Mouse (Mus musculus): ENCODE data around the gene Tmem242. TPM values are rescaled to one million over a fixed set of nuclear protein-coding genes. Genes with fewer than 3 reads are reported as not detected.
A peak's percentile ranks its signal among the peaks of the same experiment; 100 is the strongest.

Tmem242 gene
- total RNA-seq, 2 experiments from 2014 or later: 116 to 122 TPM

DNA sequence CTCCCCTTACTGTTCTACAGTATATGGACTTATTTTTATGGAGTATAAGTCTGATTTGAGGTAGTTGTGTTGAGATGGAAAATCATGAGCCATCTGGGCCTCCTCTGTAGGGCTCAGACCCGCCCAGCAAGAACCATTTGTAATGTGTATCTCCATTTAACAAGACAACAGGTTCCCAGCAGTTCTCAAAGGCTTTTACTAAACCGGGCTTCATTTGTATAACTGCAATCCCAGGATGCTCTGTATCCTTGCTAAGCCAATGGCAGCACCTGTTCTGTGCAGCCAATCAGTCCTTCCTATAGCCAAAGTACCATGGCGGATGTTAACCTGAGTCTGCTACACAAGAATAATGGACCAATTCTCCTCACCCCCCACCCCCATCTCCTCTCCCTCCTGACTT, 23.5 kb downstream of the Tmem242 start:
- no peak for DNase-seq

DNA sequence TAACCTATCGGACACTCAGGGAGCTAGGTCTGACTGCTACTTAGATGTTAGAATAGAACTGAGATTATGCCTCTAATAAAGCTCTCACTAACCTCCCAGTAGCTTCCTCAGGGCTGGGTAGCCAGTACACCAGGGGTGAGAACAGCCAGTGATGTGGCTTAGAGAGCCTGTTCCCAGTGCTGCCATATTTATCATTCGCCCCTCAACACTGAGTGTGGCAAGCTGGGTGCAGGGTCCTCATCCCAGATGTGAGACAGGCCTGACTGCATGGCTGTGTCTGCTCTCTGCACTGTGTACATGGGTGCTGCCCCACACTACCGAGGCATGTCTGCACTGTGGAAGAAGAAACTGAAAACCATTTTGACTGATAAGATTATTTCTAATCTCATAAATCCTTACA, 26.0 kb downstream of the Tmem242 start:
- DNase-seq: no peak

DNA sequence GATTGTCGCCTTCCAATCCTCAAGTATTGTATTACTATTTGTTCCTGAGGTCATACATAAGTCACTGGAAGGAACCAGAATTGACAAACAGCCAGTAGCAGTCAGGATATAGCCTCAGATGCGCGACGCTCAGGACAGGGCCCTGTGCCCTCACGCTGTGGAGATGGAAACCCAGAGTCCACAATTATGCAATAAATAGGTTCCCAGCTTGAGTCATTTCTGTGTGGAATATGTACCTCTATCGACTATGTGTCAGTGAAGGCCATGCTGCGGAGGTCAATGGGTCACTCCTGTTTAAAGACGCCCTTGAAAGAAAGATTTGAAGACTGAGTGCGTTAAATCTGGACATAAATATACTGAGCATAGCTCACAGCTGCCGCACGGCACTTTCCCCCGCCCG, 26.7 kb downstream of the Tmem242 start:
- DNase-seq: no peak

DNA sequence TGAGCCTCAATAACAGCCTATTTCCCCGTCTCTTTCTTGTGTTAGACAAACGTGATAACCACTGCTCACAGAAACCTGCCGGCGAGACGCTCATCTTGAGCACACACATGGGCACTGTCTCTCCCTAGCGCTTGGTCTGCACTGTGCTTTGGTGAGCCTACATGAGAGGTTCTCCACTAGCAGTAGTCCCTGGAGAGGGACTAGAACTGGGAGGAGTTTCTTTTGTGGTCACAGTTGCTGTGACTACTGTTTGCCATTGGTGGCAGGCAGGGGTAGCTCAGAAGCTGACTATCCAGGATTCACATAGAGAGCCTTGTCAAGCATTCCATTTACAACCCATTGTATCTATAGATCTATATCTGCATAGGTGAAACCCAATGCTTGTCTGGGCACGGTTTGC, 27.3 kb downstream of the Tmem242 start:
- DNase-seq: no peak

DNA sequence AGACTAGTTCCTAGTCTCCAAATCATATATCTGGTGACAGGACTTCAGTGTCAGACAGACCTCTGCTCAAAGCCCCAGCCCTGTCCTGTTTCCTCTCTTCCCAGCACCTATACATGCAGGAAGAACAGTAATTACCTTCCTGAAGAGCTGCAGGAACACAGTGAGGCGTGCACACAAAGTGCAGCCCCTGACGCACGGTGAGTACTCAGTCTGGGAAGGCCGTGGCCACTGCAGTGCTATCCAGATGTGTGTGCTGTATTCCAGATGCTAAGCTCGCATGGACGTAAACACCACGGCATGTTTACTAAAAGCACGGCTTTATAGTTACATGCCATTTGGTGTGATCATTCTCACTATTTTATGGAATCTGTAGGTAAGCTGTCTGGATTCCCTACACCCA, 27.8 kb downstream of the Tmem242 start:
- DNase-seq: no peak

DNA sequence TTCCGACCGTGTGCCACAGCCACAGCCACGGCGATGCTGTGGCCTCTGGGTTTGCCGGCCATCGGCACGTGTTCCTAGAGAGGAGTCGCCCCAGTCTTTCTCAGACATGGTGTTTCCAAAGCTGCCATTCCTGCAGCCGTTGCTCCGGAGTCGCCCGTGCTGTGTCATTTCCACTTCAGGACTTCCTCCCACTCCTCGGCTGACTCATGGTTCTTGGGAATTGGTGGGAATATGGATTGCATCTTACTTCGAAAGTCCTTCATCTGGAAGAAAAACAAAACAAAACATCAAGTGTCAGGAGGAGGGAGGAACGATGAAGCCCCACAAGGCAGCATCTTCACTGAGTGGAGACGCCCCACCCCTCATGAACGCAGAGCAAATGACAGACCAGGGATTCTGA, 28.9 kb downstream of the Tmem242 start:
- DNase-seq: no peak

DNA sequence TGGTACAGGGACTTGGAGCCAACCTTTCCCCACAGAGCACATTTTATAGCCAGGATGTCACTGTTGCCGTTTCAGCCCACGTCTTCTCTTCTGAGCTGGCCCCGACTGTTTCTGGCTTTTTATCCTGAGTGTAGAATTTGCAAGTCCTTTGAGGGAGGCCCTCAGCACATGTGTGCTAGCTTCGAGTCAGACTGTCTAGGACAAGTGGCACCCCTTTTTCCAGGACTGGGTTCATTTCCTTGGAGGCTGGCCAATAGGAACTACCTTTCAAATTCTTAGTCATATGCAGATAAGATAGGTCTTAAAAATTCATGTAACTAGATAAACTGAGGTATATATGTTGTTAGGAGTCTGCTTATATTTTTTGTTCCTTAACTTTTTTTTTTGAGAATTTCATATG, 29.7 kb downstream of the Tmem242 start:
- DNase-seq: no peak

DNA sequence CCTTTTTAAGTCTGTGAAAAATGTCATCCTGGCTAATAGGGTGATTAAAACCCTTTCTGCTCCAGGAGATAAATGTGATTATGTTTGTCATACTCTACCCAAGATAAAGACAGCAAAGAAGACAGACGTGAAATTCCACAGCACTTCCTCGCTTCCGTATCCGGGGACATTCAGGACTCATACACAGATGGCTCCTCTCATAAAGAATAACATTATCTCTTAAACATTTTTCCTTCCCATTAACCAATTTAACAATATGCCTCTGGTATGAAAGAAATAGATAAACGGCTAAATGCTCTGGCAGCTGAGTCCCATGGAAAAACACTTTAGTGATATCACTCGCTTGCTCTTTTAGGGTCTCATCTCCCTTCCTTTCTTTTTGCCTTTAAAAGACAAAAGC, 33.0 kb downstream of the Tmem242 start:
- no peak for DNase-seq

DNA sequence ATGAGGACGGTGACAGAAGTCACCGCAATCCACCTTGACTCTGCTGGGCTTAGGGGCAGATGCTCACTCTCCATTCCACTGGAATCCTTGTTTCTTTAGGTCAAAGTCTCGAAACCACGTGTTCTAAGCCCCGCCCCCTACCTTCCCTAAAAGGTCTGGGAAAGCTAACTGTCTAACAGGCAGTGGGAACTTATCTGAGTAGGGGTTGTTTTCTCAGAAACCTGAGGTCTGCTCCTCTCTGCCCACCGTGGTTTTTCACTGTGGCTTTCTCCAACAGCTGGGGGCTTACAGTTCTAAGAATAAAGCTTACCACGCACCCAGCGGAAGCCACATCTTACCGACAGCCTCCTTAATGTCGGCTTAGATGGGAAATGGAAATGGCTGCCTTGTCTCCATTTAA, 33.5 kb downstream of the Tmem242 start:
- no peak for DNase-seq

DNA sequence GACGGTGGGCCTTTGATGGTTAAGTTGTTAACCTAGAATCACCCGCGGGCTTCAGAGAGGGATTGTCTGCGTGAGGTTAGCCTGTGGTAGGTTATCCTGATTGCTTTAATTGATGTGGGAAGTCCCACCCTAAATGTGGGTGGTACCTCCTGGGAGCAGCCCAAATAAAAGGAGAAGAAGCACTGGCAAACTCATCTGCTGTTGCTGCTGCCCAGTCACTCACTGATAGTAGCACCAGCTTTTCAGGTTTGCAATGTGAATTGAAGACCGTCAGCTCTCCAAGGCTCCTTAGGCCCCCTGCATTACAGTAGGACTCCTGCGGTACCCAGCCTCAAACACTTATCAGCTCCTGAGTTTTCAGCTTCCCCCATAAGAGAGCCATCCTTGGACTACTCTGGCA, 36.2 kb downstream of the Tmem242 start:
- no peak for DNase-seq

DNA sequence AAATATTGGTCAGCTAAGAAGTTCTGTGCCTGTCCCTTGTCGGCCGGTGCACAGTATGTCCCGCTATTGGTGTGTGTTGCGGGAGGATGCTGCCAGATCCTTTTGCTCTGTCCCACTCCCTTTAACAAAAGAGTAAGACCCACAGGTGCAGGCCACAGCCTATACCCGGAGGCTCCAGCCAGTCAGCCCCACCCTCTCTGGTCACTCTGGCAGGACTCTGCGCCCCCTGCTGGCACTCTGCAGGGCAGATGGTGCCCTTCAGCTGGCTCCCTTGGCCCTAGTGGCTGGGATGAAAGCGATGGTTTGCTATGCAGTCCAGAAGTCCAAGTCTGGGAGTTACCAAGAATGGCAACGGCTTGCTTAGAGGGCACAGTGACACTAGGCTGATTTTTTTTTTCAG, 37.4 kb downstream of the Tmem242 start:
- peak; percentile 92 to 93 for DNase-seq

DNA sequence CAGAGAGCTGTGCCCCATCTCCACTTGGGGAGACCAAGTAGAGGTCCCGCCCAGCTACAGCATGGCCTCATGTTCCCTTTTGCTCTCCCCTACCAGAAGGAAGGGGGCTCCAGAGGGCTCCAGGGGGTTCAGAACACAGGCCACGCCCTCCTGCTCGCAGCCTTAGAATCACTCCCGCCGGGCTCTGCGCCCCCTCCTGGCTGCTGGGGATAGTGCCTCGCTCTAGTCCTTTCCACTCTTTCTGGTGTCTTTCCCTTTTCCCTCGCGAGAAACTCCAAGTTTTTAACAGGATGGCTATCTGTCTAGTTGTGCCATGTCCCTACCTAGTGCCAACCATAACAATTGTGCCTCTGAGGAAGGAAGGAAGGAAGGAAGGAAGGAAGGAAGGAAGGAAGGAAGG, 38.0 kb downstream of the Tmem242 start:
- peak; percentile 75 to 86 for DNase-seq

DNA sequence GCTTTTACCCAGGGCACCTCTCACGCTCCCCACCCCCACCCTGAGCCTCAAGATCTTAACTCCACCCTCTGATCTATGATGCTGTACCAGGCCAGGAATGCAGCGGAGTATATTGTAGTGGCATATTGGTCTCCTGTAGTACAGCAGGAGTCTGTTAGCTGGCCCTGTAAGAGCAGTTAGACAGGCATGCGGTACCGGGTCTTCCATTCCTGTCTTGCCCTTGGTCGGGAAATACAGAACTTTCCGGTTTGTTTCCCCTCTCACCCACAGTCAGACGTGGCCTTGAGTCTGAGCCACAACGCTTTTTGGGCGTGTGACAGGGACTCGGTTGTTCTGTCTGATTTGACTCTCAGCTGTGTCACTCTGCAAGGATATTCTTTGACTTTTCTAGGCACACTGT, 38.8 kb downstream of the Tmem242 start:
- DNase-seq: no peak

DNA sequence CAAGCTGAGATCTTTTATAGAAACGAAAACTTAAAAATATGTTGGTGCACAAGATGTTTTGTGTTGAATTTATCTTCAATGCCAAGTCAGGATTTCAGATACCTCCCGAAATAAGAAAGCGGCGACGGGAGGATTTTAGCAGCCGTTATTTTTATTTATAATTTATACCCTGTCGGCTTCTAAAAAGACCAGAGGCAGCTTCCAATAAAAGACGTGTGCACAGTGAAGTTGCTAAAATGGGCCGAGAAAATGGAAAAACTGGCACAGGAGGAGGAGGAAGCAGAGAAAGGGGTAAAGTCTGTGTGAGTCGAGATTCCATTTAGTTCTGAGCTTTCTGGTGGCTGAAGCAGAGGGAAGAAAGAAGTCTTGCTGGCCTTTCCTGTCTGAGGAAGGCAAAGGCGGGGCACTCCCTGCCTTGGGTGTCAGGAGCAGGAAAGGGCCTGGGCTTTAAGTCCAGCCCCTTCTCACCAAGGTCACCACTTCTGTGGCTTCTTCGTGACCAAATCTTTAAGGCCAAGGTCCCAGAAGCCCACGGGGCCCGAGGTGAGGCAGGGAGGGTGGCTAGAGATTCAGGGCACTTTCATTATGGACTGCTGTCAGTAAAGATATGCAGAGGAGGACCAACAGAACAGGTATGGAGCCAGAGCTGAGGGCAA, 39.5 kb downstream of the Tmem242 start:
- no peak for DNase-seq

DNA sequence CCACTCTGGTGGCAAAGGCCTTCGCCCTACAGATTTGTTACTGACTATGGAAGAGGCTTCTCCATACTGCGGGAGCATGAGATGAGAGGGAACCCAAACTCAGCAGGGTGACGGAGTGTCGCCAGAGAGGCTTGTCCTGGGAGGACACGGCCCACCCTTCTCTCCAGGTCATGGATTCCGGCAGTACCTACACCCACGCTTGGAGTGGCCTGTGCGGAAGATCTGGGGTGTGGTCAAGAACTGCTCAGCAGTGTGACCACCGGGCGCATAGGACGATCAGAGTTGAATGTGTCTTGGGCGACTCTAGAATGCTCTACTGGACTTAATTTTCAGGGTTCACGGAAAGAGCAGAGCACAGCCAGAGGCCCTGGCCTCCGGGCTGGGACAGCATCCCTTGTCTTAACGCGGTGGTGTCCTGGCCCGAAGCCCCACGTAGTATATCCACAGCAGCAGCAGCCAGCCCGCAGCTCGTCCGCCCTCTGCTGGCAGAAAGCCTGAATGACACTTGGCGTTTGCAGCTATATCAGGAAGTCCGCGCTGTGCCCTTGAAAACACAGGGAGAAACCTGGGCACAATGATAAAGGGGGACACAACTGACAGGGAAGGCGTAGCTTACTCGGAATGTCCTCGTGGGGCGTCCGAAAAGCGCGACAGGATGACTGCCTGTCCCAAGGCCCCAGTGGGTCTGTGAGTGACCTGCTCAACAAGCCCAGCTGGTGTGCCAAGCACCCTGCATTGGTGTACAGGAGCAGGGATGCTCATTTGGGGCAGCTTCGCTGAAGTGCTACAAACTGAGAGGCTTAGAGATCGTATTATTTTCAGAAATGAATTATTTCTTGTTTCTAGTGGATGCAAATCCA, 42.7 kb downstream of the Tmem242 start:
- peak; percentile 86 to 90 for DNase-seq

DNA sequence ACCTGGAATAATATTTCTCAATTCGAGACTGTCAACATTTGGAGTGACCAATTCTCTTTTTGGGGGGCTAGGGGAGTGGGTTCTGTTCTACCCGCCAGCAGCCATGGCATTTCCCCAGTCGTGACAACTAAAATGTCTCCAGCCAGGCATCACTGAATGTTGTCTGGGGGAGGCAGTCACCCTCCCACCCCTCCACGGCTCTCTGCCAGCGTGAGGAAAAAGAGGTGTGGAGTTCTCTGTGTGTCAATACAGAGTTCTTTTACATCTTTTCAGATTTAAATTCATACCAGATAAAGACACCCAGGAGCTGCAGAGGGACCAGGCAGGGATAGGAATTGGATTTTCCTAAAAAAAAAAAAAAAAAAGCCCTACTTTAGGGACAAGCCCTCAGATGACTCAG, 43.8 kb downstream of the Tmem242 start:
- no peak for DNase-seq

DNA sequence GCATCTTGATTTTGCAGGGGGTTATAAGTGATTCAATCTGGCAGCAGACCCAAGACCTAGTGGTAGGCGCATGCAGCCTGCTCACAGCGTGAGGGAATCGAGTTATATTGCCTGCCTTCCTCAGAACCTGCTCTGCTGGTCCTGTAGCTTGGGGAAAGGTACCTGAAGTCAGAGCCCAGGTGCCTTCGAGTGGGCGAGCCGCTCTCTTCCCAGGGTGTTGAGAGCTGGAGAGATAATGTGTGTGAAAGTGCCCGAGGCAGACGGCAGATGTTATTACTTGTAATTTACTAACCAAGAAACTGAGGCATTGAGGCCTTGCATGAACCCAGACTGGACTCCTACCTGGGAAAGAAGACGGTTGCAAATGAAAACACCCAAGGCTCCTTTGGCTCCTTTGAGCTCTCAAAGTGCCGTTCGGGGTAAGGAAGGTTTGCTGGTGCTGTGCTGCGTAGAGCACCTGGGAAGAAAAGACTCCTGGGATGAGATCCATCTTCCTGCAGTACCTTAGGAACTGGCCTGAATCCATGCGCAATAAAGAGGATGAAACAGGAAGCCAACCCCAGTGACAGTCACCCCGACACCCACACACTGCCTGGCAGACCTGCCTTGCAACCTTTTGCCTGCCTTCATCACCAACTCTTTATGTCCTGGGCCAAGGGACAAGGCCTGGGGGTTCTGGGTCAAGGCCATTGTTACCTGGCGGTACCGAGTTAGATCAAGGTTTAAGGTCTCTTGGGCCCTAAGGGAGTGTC, 44.4 kb downstream of the Tmem242 start:
- DNase-seq: no peak

DNA sequence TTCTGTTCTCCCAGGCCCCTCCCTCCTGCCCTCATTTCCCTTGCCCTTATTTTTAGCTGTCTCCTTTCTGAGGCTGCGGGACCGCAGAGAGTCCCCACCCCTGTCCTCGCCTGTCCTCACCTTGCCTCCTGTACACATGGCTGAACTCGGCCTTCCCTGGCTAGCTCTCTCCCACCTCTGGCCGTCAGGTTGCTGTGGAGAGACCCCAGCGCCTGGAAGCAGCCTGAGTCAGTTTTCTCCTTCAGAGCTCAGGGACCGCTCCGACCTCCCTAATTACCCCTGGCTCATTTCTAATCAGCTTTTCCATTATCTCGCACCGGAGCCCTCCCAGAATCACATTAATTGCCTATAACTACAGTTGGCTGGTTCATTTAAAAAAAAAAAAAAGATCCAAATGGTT, 49.4 kb downstream of the Tmem242 start:
- DNase-seq: no peak

DNA sequence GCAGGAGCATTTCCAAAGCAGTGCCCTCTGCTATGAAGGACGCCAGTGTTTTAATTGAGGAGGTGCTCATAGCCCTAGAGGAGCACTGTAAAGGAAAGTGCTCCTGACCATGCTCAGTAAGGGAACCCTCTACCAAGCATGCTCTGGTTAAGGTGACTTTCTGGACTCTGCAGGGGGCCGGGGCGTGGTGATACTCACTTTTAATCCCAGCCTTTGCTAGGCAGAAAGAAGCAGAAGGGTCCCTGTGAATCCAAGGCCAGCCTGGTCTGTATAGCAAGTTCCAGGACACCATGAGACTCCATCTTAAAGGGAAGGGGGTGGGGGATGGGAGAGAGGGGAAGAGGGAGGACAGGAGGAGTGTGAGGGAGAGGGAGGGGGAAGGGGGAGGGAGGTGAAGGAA, 51.7 kb downstream of the Tmem242 start:
- no peak for DNase-seq

DNA sequence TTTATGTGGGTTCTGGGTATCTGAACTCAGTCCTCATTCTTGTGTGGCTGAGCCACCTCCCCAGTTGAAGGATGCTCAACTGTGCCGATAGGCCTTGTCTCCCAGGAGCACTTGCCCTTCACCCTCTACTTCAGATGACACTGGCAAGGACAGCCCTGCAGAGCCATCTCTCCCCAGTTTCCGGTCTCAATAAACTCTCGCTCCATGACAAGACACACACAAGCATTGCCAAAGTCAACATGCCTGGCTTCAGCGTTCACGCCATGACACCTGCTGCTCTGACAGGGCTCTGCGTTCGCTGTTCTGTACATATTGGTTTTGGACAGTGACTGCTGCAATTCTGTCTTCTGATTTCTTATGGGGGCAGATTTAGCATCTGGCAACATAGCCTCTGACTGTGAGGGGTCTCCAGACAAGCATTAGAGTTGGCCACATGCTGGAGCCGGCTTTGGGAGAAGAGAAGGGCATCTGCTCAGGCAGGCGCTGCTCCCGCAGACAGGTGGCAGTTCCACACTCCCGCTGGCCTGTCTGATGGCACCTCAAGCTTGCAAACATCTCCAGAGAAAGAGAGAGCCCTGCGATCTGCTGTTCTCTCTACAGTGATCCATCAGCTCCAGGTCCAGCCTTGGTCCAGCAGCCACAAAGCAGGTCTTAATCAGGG, 53.0 kb downstream of the Tmem242 start:
- DNase-seq: no peak

DNA sequence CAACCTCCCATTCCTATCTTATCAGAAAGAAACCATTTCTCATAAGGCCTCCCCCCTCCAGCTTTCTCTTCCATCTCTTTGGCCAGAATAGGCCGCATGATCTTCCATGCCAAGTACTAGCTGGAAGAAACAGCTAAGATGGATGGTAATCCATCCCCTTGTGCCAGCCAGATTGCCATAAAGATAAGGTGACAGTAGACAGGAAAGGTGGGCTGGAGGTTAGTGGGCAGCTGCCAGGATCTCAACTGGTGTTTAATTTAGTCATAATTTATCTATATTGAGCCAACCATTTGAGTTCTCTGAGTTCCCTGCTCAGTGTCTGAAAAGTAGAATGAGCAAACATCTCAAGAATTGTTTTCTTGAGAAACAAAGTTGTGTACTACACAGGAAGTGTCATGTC, 54.4 kb downstream of the Tmem242 start:
- no peak for DNase-seq

DNA sequence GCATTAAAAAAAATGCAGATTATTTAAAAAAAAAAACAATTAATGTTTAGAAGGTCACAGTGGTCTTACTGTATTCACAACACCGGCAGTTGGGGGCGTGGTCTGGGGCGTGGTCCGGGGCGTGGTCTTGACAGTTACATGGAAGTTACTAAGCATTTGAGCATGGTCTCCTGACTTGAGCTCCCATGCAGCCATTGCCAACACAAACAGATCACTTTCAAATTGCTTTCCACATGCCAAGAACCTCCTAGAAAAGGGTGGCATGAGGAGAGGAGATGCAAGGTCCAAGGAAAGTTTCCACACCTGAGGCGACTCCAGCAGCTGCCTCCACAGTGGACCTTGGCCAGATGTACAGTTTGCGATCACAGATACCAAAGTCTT, 62.1 kb downstream of the Tmem242 start:
- peak; percentile 20 to 56 for DNase-seq
